1 mouse cellular context compared by ENCODE assay signal in the genomic region with DNA sequence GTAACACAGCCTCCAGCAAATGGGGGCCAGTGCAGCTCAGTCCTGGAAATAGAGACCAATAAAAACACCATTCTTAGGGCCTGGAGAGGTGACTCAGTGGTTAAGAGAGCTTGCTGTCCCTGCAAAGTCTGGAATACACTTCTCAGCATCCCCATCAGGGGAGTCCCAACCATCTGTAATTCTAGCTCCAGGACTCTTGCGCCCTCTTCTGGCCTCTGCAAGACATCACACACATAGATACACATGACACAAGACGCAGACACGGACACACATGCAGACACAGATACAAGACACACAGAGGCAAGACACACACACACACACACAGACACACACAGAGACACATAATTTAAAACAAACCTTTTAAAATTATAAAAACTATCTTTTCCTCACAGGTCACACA.
TF ChIP-seq lines count a peak whose summit lies in the region.

No protein-coding gene starts in this region.

TF ChIP-seq in MEL, 35 proteins besides CTCF, POLR2A, EP300 and RAD21 (continued from another document):
- TF ChIP-seq CHD1 (IDR thresholded peaks at IDR 0.05; ENCODE audit: low read depth, low read length) (no peak), TBP (IDR thresholded peaks at IDR 0.05; ENCODE audit: low read depth, low read length) (no peak), NELFE (IDR thresholded peaks at IDR 0.05; ENCODE audit: low read depth, low read length) (no peak), CHD2 (IDR thresholded peaks at IDR 0.05; ENCODE audit: low read length) (no peak), KAT2A (conservative IDR thresholded peaks at IDR 0.05; ENCODE audit: low read depth, low read length) (no peak), GATA1 (IDR thresholded peaks at IDR 0.05; ENCODE audit: low read depth, low read length) (no peak), MYB (IDR thresholded peaks at IDR 0.05; ENCODE audit: low read depth, low read length) (no peak), MYC (IDR thresholded peaks at IDR 0.05; ENCODE audit: low read depth, low read length) (no peak), USF2 (IDR thresholded peaks at IDR 0.05; ENCODE audit: borderline replicate concordance in 1 of 2, insufficient read depth in 1 of 2, low read depth in 1 of 2, low read length in 2 of 2) (no peak), MAX (IDR thresholded peaks at IDR 0.05; ENCODE audit: low read length) (no peak), ETS1 (IDR thresholded peaks at IDR 0.05; ENCODE audit: low read depth, low read length) (no peak), ZC3H11A (IDR thresholded peaks at IDR 0.05; ENCODE audit: low read depth, low read length) (no peak), E2F4 (IDR thresholded peaks at IDR 0.05; ENCODE audit: borderline replicate concordance, low read depth, low read length) (no peak), MEF2A (IDR thresholded peaks at IDR 0.05; ENCODE audit: extremely low read depth, insufficient replicate concordance, low read depth, low read length, poor library complexity, severe bottlenecking) (no peak), ZNF384 (IDR thresholded peaks at IDR 0.05; ENCODE audit: low read depth, low read length) (no peak)
